Mouse (Mus musculus) thymus, postnatal 0 days (tissue): ENCODE data around the gene Eif5a. TPM values are rescaled to one million over a fixed set of nuclear protein-coding genes. Genes with fewer than 3 reads are reported as not detected.
"Not testable (repeated sequence)": the region's sequence is repeated elsewhere in the genome, so short reads cannot be mapped to it uniquely, and the experiment has no call there.

Experiments
- DNase-seq: peaks from one replicate; pipeline ENCODE4 v3.0.0-alpha.2; 2015; ENCODE audit warnings: low spot score
- polyA plus RNA-seq: library from polyadenylated mRNA; unstranded; fragments of >200 nt; fragmentation: Nextera tagmentation; extraction: Ambion mirVana; gene quantifications from 2 replicates; pipeline ENCODE4 v1.2.1, GENCODE M21; 2015

Gene Eif5a
- polyA plus RNA-seq, 1 experiment from 2014 or later = 2,117 TPM

DNA sequence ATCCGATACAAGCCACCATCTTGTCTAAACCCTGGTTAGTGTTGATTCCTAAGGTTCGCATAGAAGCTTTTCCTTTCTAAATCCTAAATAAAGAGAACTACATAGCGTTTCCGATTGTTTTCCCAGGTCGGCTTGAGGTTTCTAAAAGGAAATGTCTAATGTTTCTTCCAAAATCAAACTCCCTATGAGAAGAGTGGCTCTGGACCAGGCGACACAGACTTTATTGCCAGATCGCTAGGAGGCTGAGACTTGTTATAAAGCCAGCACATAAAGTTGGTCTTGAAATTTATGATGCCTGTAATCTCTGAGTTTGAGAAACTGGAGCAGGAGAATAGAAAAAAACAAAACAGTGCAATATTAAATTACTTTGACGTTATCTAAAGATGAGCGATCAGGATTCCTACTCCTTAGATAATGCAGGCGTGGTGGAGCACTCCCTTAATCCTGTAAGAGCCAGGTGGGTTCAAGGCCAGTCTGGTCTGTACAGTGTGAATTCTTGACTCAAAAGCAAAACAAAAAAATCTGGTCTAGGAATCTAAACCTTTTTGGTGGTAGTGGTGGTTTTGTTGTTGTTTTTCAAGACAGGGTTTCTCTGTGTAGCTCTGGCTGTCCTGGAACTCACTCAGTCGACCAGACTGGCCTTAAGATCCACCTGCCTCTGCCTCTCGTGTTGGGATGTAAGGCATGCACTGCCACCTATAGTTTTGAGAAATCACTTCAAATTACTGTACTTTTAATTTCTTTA is 426 bp upstream of the Eif5a start:
- peak; percentile 34 for DNase-seq

GRCm38 (mm10) chr11:69920266-69921031 is 1.3 kb downstream of the Eif5a start:
- DNase-seq = peak; percentile 44

- DNase-seq = peak; percentile 78
Measured at GRCm38 (mm10) chr11:69919661-69920265, 2.0 kb downstream of the Eif5a start.

GRCm38 (mm10) chr11:69919053-69919452 is 2.7 kb downstream of the Eif5a start:
- no peak for DNase-seq

GRCm38 (mm10) chr11:69918118-69918517 is 3.6 kb downstream of the Eif5a start:
- DNase-seq = no peak

- DNase-seq = no peak
Measured at GRCm38 (mm10) chr11:69917379-69917948, 4.3 kb downstream of the Eif5a start.

- DNase-seq = not testable (repeated sequence)
Measured at GRCm38 (mm10) chr11:69916652-69917378, 4.9 kb downstream of the Eif5a start.

GRCm38 (mm10) chr11:69915667-69916627 is 5.8 kb downstream of the Eif5a start:
- no peak for DNase-seq

GRCm38 (mm10) chr11:69914917-69915430 is 6.8 kb downstream of the Eif5a start:
- no peak for DNase-seq

GRCm38 (mm10) chr11:69914372-69914764 is 7.4 kb downstream of the Eif5a start:
- DNase-seq = no peak

- peak; percentile 92 for DNase-seq
Measured at GRCm38 (mm10) chr11:69913554-69914371, 8.0 kb downstream of the Eif5a start, which contains the start of gene Gps2. TSS of gene Gps2 (plus strand) at chr11:69913888.

DNA sequence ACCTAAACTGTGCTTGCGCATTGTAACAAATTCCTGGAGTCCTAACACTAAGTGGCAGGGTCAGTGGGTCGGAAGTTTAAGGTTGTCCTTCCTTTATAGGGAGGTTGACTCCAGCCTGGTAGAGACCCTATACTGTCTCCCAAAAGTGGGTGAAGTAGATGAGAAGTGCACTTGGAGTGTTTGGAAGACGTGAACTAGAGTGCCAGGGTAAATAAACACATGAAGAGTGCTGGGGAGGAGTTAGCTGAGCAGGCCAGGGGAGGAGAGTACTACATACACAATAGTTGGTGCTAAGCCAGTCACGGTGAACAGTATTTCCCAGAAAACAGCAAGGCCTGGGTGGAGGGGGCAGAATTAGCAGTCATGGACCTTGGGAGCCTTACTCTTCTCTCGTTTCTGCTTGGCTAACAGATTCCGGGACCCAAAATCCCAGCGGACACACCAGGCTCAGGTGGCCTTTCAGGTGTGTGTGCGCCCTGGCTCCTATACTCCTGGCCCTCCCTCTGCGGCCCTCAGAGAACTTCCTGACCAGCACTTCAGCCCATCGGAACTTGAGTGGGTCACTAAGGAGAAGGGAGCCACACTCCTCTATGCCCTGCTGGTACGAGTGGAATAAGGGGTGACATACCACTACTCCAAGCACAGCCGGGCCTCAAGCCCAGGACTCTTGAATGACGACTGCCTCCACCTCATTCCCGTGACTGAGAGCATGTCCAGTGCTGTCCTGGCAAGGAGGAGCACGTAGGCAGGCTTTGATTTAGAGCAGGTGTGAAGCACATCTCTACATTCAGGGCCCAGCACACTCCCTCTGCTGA is 8.8 kb downstream of the Eif5a start:
- no peak for DNase-seq

DNA sequence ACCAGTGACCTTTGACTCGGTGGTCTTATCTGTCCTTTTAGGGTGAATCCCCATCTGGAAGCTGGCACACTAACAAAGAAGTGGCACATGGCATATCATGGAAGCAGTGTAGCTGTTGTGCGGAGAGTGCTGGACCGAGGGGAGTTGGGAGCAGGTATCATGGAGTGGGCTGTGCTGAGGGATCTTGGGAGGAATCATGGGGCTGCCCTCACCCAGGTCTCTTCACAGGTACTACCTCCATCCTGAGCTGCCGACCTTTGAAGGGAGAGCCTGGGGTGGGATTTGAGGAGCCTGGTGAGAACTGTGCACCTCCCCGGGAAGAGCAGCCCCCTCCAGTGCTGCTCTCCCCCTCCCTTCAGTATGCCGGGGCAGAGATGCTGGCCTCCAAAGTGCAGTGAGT is 10.1 kb downstream of the Eif5a start:
- DNase-seq = no peak

DNA sequence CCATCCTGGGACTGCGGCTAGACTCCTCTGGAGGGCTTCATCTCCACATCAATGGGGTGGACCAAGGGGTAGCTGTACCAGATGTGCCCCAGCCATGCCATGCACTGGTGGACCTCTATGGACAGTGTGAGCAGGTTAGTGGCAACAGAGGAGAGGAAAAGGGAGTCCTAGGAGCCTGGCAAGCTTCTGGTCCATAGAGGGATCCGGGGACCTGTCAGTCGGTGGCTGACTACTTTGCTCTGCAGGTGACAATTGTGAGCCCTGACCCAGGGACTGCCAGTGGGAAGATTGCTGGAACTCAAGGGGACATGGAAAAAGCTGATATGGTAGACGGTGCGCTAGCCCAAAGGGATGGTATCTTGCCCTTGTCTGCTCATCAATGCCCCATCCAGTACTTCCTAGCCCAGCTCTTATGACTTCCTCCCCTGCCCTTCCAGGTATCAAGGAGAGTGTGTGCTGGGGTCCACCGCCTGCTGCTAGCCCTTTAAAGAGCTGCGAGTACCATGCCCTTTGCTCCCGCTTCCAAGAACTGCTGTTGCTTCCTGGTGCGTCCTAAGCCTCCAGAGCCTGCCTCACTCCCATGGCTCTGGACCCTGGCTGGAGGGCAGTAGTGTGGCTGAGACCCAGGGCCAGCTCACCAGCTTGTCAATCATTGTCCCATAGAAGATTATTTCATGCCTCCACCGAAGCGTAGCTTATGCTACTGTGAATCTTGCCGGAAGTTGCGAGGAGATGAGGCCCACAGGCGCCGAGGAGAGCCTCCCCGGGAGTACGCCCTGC is 10.8 kb downstream of the Eif5a start:
- no peak for DNase-seq

GRCm38 (mm10) chr11:69910177-69910576 is 11.6 kb downstream of the Eif5a start:
- DNase-seq = no peak

DNA sequence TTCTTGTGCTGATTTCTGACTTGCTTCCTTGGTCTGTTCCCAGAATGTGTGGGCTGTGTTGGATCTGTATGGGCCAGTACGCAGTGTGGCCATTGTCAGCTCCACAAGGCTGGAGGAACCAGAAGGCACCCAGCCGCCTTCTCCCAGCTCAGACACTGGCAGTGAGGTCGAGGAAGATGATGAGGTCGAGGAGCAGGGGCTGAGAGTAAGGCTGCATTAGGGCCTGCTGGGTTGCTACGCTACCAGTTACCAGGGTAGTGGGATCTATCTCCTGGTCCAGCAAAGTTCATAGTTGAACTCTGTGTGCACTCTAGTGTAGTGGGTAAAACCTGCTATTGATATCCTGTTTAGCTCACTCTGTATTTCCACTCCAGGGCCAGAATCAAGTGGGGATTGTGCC is 12.6 kb downstream of the Eif5a start:
- DNase-seq = no peak

GRCm38 (mm10) chr11:69908645-69909044 is 13.1 kb downstream of the Eif5a start:
- no peak for DNase-seq
